Mouse (Mus musculus): ENCODE results near the gene Camkv. TPM values are rescaled to one million over a fixed set of nuclear protein-coding genes. Genes with fewer than 3 reads are reported as not detected.
A peak's percentile ranks its signal among the peaks of the same experiment; 100 is the strongest.

The Camkv gene
- polyA plus RNA-seq (2014; fragmentation: Nextera tagmentation; extraction: Ambion mirVana) = 6.3 and 6.7 TPM in 2 replicates

DNA sequence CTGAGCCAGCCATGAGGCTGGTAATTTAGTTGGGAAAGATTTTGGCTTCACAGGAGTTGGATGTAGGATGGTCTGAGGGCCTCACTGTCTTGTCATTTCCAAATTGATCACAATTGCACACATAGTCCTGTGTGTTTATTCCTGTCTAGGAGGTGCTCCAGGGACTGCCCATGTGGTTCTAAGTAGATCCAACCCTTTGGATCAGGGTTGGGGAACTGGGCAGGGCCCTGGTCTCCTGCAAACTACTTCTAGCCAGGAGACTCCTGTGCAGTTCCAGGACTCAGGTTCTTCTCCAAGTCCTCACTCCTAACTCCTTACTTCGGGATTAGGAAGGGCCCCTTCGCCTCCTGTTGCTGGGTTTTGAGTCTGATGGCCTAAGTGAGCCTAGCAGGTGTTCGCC, at the start of gene Camkv:
Gene Camkv (plus strand): TSS at position 301 of the 400 bp plus-strand sequence.
- Histone ChIP-seq H3K27me3 (ENCODE audit: control insufficient read depth, insufficient read depth, low read length) (0 out of 2 replicates have a peak, but pooled peaks cover 2% of the 10 kb centered on the region), H3K4me3 (ENCODE audit: low read depth, low read length) (peak within 1 kb of the TSS; percentile 56), H3K4me2 (peak within 1 kb of the TSS; percentile 87), H3K9me3 (ENCODE audit: control insufficient read depth, low read length) (no peaks in the 10 kb centered on the region), H3K9ac (ENCODE audit: low read length) (peak within 1 kb of the TSS; percentile 70), H3K4me1 (ENCODE audit: control insufficient read depth, insufficient read depth, low read length) (peaks cover 20% of the 10 kb centered on the region), H3K27ac (ENCODE audit: low read depth, low read length) (no peak within 1 kb of the TSS), H3K36me3 (ENCODE audit: control insufficient read depth, insufficient read depth, low read length) (no peaks in the 10 kb centered on the region)
- DNase-seq (ENCODE audit: low spot score, missing footprints) (no peak), ATAC-seq (ENCODE audit: low FRiP score) (0 out of 2 replicates have a peak, but pooled peaks have one; percentile 6)
- WGBS = 6% methylated on average over 3 of the region's 3 CpGs

DNA sequence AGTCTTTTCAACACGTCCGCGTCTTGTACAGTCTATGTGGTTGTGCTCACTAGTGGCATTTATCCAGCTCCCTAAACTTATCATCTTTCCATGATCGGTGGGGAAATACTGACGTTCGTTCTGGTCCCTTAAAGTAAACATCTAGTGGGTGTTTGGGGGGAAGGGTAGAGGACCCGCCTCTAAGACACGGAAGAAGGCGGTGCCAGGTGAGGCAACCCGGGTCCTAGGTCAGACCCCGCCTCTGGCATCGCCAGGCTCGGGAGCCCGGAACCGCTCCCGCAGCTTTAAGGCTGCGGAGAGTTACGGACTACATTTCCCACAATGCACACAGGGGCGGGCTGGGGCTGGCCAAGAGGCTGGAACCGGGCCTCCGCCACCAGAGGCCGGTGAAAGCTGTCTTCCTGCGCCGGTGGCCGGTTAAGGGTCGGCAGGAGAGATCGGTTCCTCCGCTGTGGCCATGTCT, 47.6 kb upstream of the Camkv start, which contains the start of gene Mon1a:
Gene Mon1a (plus strand): TSS at position 348 of the 463 bp plus-strand sequence.
- DNase-seq (ENCODE audit: low spot score, missing footprints) (peak; percentile 97), ATAC-seq (ENCODE audit: low FRiP score) (peak; percentile 97)
- Histone ChIP-seq H3K4me2 (peak within 1 kb of the TSS; percentile 80), H3K27ac (ENCODE audit: low read depth, low read length) (no peak within 1 kb of the TSS), H3K9me3 (ENCODE audit: control insufficient read depth, low read length) (no peaks in the 10 kb centered on the region), H3K9ac (ENCODE audit: low read length) (peak within 1 kb of the TSS; percentile 76), H3K27me3 (ENCODE audit: control insufficient read depth, insufficient read depth, low read length) (no peaks in the 10 kb centered on the region), H3K4me1 (ENCODE audit: control insufficient read depth, insufficient read depth, low read length) (peaks cover 6% of the 10 kb centered on the region), H3K4me3 (ENCODE audit: low read depth, low read length) (peak within 1 kb of the TSS; percentile 73), H3K36me3 (ENCODE audit: control insufficient read depth, insufficient read depth, low read length) (no peaks in the 10 kb centered on the region)
- WGBS = 2% methylated on average over 28 of the region's 28 CpGs

DNA sequence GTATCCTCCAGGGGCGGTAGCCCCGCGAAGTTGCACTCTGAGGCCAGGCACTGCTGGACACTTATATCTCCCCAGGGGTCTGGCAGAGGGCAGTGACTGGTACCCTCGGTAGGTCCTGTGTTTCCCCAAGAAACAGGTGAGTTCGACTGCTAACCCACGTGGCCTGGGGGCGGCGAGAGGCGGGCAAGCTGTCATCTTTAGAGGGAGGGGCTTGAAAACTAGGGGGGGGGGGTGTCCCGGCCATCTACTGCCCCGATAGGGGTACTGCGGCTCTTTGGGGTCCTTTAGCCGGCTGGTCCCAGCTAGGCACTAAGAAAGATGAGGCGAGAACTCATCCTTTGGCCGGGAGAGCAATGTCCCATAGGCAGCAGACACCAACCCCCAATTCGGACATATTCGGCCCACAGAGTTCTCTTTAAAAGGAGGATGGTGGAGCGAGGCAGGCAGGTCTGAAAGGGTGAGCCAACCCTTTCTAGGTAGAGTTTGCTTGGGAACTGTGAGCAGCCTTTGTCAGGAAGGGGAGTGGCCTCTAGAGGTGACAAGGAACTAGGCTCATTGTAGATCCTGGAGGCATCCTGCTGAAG, 47.1 kb upstream of the Camkv start:
- Histone ChIP-seq H3K27ac (ENCODE audit: low read depth, low read length) (no peak overlapping the region), H3K4me2 (peak overlapping the region; percentile 80), H3K36me3 (ENCODE audit: control insufficient read depth, insufficient read depth, low read length) (no peaks in the 10 kb centered on the region), H3K27me3 (ENCODE audit: control insufficient read depth, insufficient read depth, low read length) (no peaks in the 10 kb centered on the region), H3K9ac (ENCODE audit: low read length) (peak overlapping the region; percentile 76), H3K9me3 (ENCODE audit: control insufficient read depth, low read length) (no peaks in the 10 kb centered on the region), H3K4me3 (ENCODE audit: low read depth, low read length) (peak overlapping the region; percentile 73), H3K4me1 (ENCODE audit: control insufficient read depth, insufficient read depth, low read length) (peaks cover 6% of the 10 kb centered on the region)
- ATAC-seq (ENCODE audit: low FRiP score) (peak; percentile 89), DNase-seq (ENCODE audit: low spot score, missing footprints) (peak; percentile 91)
- under 1% methylated on average over 18 of the region's 18 CpGs for WGBS

DNA sequence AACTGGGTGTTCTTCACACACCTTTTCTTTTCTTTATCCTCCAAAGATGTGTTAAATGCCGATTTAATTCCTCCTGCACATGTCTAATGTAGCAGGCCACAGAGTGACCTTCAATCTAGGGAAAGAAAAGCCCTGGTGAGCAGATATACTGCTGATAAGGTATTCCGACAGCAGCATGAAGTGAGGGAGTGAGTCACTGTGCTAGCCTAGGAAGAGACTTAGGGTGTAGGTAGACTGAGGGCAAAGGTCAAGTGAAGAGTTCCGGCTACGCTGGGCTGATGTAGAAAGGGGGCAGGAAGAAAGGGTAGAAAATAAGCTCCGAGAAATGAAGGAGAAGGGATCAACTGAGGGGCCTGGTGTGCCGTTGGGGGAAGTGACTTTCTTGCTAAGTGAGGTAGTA, 45.2 kb upstream of the Camkv start:
- Histone ChIP-seq H3K4me3 (ENCODE audit: low read depth, low read length) (no peak overlapping the region), H3K27me3 (ENCODE audit: control insufficient read depth, insufficient read depth, low read length) (no peaks in the 10 kb centered on the region), H3K9ac (ENCODE audit: low read length) (no peak overlapping the region), H3K27ac (ENCODE audit: low read depth, low read length) (no peak overlapping the region), H3K9me3 (ENCODE audit: control insufficient read depth, low read length) (no peaks in the 10 kb centered on the region), H3K4me1 (ENCODE audit: control insufficient read depth, insufficient read depth, low read length) (peaks cover 6% of the 10 kb centered on the region), H3K36me3 (ENCODE audit: control insufficient read depth, insufficient read depth, low read length) (no peaks in the 10 kb centered on the region), H3K4me2 (no peak overlapping the region)
- ATAC-seq (ENCODE audit: low FRiP score) = no peak
- 90% methylated on average over 6 of the region's 6 CpGs for whole genome bisulfite sequencing
- DNase-seq (ENCODE audit: low spot score, missing footprints) = no peak

DNA sequence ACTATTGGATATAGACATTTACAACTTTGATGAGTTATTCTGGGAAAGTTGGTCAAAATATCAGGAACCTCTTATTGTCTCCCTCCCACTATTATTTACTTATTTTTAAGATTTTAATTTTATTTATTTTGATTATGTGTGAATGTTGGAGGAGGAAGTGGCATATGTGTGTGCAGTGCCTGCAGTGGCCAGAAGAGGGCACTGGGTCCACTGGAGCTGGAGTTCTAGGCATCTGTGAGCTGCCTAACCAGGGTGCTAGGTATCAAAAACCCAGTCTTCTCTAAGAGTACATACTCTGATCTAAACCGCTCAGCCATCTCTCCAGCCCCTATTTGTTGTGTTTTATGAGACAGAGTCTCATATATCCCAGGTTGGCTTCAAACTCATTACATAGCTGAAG, 44.5 kb upstream of the Camkv start:
- H3K4me2 ChIP-seq = no peak overlapping the region
- no peak overlapping the region for H3K9ac ChIP-seq (ENCODE audit: low read length)
- DNase-seq (ENCODE audit: low spot score, missing footprints) (no peak), ATAC-seq (ENCODE audit: low FRiP score) (no peak)
- no peak overlapping the region for H3K27ac ChIP-seq (ENCODE audit: low read depth, low read length)
- H3K4me3 ChIP-seq (ENCODE audit: low read depth, low read length) = no peak overlapping the region
- no peaks in the 10 kb centered on the region for H3K9me3 ChIP-seq (ENCODE audit: control insufficient read depth, low read length)
- H3K27me3 ChIP-seq (ENCODE audit: control insufficient read depth, insufficient read depth, low read length) = no peaks in the 10 kb centered on the region
- WGBS = 97% methylated on average over 1 of the region's 1 CpGs
- peaks cover 6% of the 10 kb centered on the region for H3K4me1 ChIP-seq (ENCODE audit: control insufficient read depth, insufficient read depth, low read length)
- H3K36me3 ChIP-seq (ENCODE audit: control insufficient read depth, insufficient read depth, low read length) = no peaks in the 10 kb centered on the region

DNA sequence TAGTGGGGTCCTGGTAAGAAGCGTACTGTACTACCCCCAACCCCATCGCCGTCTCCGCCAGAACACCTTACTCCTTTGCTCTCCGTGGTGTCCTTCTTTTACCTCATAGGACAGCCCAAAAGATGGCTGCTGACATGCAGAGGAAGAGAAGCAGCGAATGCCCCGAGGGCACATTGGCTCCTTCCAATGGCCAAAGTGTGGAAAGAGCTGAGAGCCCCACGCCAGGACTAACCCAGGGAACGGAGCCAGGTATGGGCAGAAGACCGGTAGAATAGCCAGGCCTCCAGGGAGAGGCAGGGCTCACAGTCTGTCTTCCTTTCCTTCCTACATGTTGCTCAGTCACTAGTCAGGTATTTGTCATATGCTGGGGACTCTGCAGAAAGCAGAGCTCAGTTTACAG, 36.9 kb upstream of the Camkv start:
- ATAC-seq (ENCODE audit: low FRiP score) = no peak
- WGBS = 86% methylated on average over 10 of the region's 10 CpGs

DNA sequence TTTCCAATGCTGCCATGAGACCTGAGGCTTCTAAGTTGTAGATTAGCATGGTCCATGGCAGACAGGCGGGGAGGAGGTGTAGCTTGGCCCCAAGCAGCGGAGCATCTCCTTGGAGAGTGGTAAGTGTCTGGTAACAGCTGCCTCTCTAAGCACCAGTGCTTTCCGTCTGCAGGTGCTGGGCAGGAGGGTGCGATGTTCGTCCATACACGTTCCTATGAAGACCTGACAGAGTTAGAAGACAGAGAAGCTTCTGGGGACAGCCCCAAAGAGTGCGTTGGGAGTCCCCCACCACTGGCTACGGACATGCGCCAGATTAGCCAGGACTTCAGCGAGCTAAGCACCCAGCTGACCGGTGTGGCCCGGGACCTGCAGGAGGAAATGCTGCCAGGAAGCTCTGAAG, 35.6 kb upstream of the Camkv start:
- DNase-seq (ENCODE audit: low spot score, missing footprints) (no peak), ATAC-seq (ENCODE audit: low FRiP score) (no peak)
- peaks cover 6% of the 10 kb centered on the region for H3K4me1 ChIP-seq (ENCODE audit: control insufficient read depth, insufficient read depth, low read length)
- H3K4me3 ChIP-seq (ENCODE audit: low read depth, low read length) = no peak overlapping the region
- no peak overlapping the region for H3K4me2 ChIP-seq
- 71% methylated on average over 12 of the region's 12 CpGs for WGBS
- H3K36me3 ChIP-seq (ENCODE audit: control insufficient read depth, insufficient read depth, low read length) = no peaks in the 10 kb centered on the region
- H3K27ac ChIP-seq (ENCODE audit: low read depth, low read length) = no peak overlapping the region
- no peaks in the 10 kb centered on the region for H3K9me3 ChIP-seq (ENCODE audit: control insufficient read depth, low read length)
- H3K27me3 ChIP-seq (ENCODE audit: control insufficient read depth, insufficient read depth, low read length) = peaks cover 12% of the 10 kb centered on the region
- no peak overlapping the region for H3K9ac ChIP-seq (ENCODE audit: low read length)

More for the DNA sequence above, 36.9 kb upstream of the Camkv start:
- Histone ChIP-seq H3K27me3 (ENCODE audit: control insufficient read depth, insufficient read depth, low read length) (peaks cover 12% of the 10 kb centered on the region), H3K9ac (ENCODE audit: low read length) (no peak overlapping the region), H3K9me3 (ENCODE audit: control insufficient read depth, low read length) (no peaks in the 10 kb centered on the region), H3K36me3 (ENCODE audit: control insufficient read depth, insufficient read depth, low read length) (no peaks in the 10 kb centered on the region), H3K27ac (ENCODE audit: low read depth, low read length) (no peak overlapping the region), H3K4me1 (ENCODE audit: control insufficient read depth, insufficient read depth, low read length) (peaks cover 6% of the 10 kb centered on the region), H3K4me3 (ENCODE audit: low read depth, low read length) (no peak overlapping the region), H3K4me2 (no peak overlapping the region)
- no peak for DNase-seq (ENCODE audit: low spot score, missing footprints)

DNA sequence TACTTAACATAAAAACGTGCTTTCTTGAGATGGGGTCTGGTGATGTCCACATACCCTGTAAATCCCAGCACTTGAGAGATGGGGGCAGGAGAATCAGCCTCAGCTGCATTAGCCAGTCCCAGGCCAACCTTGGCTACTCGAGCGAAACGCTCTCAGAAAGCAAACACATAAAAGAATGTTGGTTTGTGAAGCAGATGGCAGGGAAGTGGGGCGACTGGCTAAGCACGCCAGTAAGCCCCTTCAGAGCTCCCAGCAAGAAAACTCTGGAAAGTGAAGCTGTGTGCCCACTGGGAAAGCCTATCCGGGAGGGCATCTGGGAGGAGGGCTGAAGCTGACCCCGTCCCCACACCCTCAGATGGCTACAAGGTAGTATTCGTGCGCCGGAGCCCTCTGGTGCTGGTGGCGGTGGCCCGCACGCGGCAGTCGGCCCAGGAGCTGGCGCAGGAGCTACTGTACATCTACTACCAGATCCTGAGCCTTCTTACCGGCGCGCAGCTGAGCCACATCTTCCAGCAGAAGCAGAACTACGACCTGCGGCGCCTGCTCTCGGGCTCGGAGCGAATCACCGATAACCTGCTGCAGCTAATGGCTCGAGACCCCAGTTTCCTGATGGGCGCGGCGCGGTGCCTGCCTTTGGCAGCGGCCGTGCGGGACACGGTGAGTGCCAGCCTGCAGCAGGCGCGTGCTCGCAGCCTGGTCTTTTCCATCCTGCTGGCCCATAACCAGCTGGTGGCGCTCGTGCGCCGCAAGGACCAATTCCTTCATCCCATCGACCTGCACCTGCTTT, 34.4 kb upstream of the Camkv start:
- Histone ChIP-seq H3K4me1 (ENCODE audit: control insufficient read depth, insufficient read depth, low read length) (peaks cover 6% of the 10 kb centered on the region), H3K27me3 (ENCODE audit: control insufficient read depth, insufficient read depth, low read length) (peaks cover 12% of the 10 kb centered on the region), H3K36me3 (ENCODE audit: control insufficient read depth, insufficient read depth, low read length) (no peaks in the 10 kb centered on the region), H3K4me3 (ENCODE audit: low read depth, low read length) (peak overlapping the region; percentile 28; the same call in 1 of the 2 replicates), H3K27ac (ENCODE audit: low read depth, low read length) (no peak overlapping the region), H3K9me3 (ENCODE audit: control insufficient read depth, low read length) (no peaks in the 10 kb centered on the region), H3K4me2 (peak overlapping the region; percentile 68), H3K9ac (ENCODE audit: low read length) (peak overlapping the region; percentile 51)
- peak; percentile 71 for ATAC-seq (ENCODE audit: low FRiP score)
- DNase-seq (ENCODE audit: low spot score, missing footprints) = peak; percentile 98
- 3% methylated on average over 44 of the region's 44 CpGs for WGBS

DNA sequence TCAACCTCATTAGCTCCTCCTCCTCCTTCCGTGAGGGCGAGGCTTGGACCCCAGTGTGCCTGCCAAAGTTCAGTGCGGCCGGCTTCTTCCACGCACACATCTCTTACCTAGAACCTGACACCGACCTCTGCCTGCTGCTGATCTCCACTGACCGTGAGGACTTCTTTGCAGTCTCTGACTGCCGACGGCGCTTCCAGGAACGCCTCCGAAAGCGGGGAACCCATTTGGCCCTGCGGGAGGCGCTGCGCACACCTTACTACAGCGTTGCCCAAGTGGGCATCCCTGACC, 33.9 kb upstream of the Camkv start:
- 5% methylated on average over 17 of the region's 17 CpGs for WGBS
- Histone ChIP-seq H3K4me3 (ENCODE audit: low read depth, low read length) (peak overlapping the region; percentile 28; the same call in 1 of the 2 replicates), H3K4me2 (peak overlapping the region; percentile 68), H3K4me1 (ENCODE audit: control insufficient read depth, insufficient read depth, low read length) (peaks cover 9% of the 10 kb centered on the region), H3K36me3 (ENCODE audit: control insufficient read depth, insufficient read depth, low read length) (no peaks in the 10 kb centered on the region), H3K27me3 (ENCODE audit: control insufficient read depth, insufficient read depth, low read length) (peaks cover 12% of the 10 kb centered on the region), H3K27ac (ENCODE audit: low read depth, low read length) (no peak overlapping the region), H3K9me3 (ENCODE audit: control insufficient read depth, low read length) (no peaks in the 10 kb centered on the region), H3K9ac (ENCODE audit: low read length) (no peak overlapping the region; the same call in 1 of the 2 replicates)
- DNase-seq (ENCODE audit: low spot score, missing footprints) (no peak), ATAC-seq (ENCODE audit: low FRiP score) (no peak)

Data from midbrain, embryonic 11.5 days (tissue).